Mouse (Mus musculus) G1E (cell line): Measurements from ENCODE around the gene Ppp1r12c.

Source experiments
- CTCF ChIP-seq: IDR thresholded peaks from 2 replicates; pipeline ENCODE4 v1.5.1; 2012; ENCODE audit warnings: low read depth, low read length, inconsistent platforms, mixed read lengths
- GATA1 ChIP-seq: IDR thresholded peaks from 2 replicates; pipeline ENCODE4 v1.6.1; 2012; ENCODE audit warnings: borderline replicate concordance, low read length, inconsistent platforms, mixed read lengths
- GATA2 ChIP-seq: IDR thresholded peaks from 2 replicates; pipeline ENCODE4 v1.6.1; 2012; ENCODE audit warnings: low read depth, low read length, inconsistent platforms, borderline replicate concordance
- POLR2AphosphoS5 ChIP-seq: IDR thresholded peaks from 2 replicates; pipeline ENCODE4 v1.6.1; 2012; ENCODE audit warnings: low read depth, low read length, inconsistent platforms; ENCODE audit not compliant: insufficient replicate concordance
- TAL1 ChIP-seq: conservative IDR thresholded peaks from 2 replicates; pipeline ENCODE4 v1.6.1; 2012; ENCODE audit warnings: low read depth, low read length, inconsistent platforms, mixed read lengths

DNA sequence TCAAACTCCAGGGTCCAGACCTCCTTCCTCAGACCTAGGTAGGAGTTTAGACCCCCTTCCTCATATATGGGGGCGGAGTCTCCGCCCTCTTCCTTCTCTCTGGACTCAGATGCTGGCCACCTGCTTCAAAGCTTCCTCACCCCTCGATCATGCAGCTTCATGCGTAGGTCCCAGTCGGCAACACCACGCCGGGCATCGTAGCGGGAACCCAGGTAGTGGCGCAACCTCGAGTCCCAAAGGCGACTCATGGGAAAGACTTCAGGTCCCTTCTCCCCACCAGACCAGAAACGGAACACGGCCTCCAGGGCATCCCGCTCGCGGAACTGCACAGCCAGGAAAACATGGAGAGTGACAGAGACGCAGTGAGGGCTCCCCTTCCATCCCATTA lies 25.8 kb upstream of the Ppp1r12c start:
- no peak for TF ChIP-seq CTCF
- no peak for TF ChIP-seq TAL1
- no peak for TF ChIP-seq GATA2
- TF ChIP-seq POLR2AphosphoS5, result no peak
- no peak for TF ChIP-seq GATA1
